Mouse (Mus musculus): ENCODE measurements around the gene Fbxw2. TPM values are rescaled to one million over a fixed set of nuclear protein-coding genes. Genes with fewer than 3 reads are reported as not detected.
"Not testable (repeated sequence)": the region's sequence is repeated elsewhere in the genome, so short reads cannot be mapped to it uniquely, and the experiment has no call there.

Gene Fbxw2
- polyA plus RNA-seq, 1 experiment from 2014 or later, result 74.5 TPM

DNA sequence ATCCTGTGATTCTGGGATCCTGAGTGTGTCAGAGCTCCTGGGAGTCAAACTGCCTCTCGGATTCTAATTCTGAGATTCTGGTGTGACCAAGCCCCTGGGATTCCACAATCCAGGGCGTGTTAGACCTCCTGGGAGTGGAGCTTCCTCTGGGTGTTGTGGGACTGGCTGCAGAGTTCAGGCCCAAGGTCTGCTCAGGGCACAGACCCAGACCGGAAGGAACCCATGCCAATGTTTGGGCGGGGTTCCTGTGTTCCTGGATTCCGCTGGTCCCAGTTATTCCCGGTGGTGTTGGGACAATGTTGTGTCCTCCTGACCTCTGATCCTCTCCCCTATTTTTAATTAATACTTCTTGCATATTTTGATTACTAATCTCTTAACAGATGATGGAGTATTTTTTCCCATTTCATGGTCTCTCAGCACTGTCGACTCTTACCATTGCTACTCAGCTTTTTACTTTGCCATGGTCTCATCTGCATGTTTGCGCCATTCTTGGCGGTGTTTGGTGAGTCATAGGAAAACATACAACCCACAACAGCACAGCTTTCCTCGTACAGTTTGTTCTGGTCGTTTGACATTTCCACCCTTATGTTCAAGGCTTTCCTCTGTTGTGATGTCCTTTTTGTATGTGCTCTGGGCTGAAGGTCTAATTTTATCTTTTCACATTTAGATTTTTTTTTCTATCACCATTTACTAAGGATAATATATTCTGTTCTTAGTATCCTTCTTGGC lies 17.3 kb upstream of the Fbxw2 start:
- H3K9ac ChIP-seq (ENCODE audit: low read length), result no peak overlapping the region

GRCm38 (mm10) chr2:34841706-34842105 lies 15.6 kb upstream of the Fbxw2 start:
- H3K27ac ChIP-seq (ENCODE audit: low read length), result no peak overlapping the region
- WGBS, result 87% methylated on average over 8 of the region's 8 CpGs

More for the DNA sequence above, 17.3 kb upstream of the Fbxw2 start:
- H3K4me3 ChIP-seq (replicated peaks; ENCODE audit: low read length), result no peak overlapping the region
- no peaks in the 10 kb centered on the region for H3K27me3 ChIP-seq (ENCODE audit: control insufficient read depth, insufficient read depth, low read length)
- no peak overlapping the region for H3K27ac ChIP-seq (ENCODE audit: low read length)
- H3K36me3 ChIP-seq (ENCODE audit: control insufficient read depth, insufficient read depth, low read length), result no peaks in the 10 kb centered on the region
- WGBS, result 78% methylated on average over 11 of the region's 11 CpGs
- H3K9me3 ChIP-seq (replicated peaks; ENCODE audit: control insufficient read depth, low read length), result no peaks in the 10 kb centered on the region
- no peak for ATAC-seq (ENCODE audit: insufficient read depth, low FRiP score)
- H3K4me2 ChIP-seq (ENCODE audit: low read depth, low read length), result no peak overlapping the region
- H3K4me1 ChIP-seq (ENCODE audit: control insufficient read depth, insufficient read depth, low read length), result no peaks in the 10 kb centered on the region

DNA sequence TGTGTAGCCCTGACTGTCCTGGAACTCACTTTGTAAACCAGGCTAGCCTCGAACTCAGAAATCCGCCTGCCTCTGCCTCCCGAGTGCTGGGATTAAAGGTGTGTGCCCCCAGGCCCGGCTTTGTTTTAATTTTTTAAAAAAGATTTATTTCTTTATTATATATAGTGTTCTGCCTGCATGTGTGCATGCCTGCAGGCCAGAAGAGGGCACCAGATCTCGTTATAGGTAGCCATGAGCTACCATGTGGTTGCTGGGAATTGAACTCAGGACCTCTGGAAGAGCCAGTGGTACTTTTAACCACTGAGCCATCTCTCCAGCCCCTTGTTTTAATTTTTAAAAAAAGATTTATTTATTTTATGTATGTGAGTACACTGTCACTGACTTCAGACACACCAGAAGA lies 14.0 kb upstream of the Fbxw2 start:
- not testable (repeated sequence) for H3K9me3 ChIP-seq (replicated peaks; ENCODE audit: control insufficient read depth, low read length); H3K27me3 ChIP-seq (ENCODE audit: control insufficient read depth, insufficient read depth, low read length); H3K36me3 ChIP-seq (ENCODE audit: control insufficient read depth, insufficient read depth, low read length); ATAC-seq (ENCODE audit: insufficient read depth, low FRiP score); H3K27ac ChIP-seq (ENCODE audit: low read length); H3K9ac ChIP-seq (ENCODE audit: low read length); H3K4me1 ChIP-seq (ENCODE audit: control insufficient read depth, insufficient read depth, low read length); H3K4me3 ChIP-seq (replicated peaks; ENCODE audit: low read length); H3K4me2 ChIP-seq (ENCODE audit: low read depth, low read length)
- WGBS, result 76% methylated on average over 5 of the region's 5 CpGs

More at GRCm38 (mm10) chr2:34841706-34842105, 15.6 kb upstream of the Fbxw2 start:
- no peaks in the 10 kb centered on the region for H3K9me3 ChIP-seq (replicated peaks; ENCODE audit: control insufficient read depth, low read length)
- no peaks in the 10 kb centered on the region for H3K4me1 ChIP-seq (ENCODE audit: control insufficient read depth, insufficient read depth, low read length)
- H3K9ac ChIP-seq (ENCODE audit: low read length), result no peak overlapping the region
- ATAC-seq (ENCODE audit: insufficient read depth, low FRiP score), result no peak
- H3K27me3 ChIP-seq (ENCODE audit: control insufficient read depth, insufficient read depth, low read length), result no peaks in the 10 kb centered on the region
- no peak overlapping the region for H3K4me3 ChIP-seq (replicated peaks; ENCODE audit: low read length)
- no peak overlapping the region for H3K4me2 ChIP-seq (ENCODE audit: low read depth, low read length)
- no peaks in the 10 kb centered on the region for H3K36me3 ChIP-seq (ENCODE audit: control insufficient read depth, insufficient read depth, low read length)

DNA sequence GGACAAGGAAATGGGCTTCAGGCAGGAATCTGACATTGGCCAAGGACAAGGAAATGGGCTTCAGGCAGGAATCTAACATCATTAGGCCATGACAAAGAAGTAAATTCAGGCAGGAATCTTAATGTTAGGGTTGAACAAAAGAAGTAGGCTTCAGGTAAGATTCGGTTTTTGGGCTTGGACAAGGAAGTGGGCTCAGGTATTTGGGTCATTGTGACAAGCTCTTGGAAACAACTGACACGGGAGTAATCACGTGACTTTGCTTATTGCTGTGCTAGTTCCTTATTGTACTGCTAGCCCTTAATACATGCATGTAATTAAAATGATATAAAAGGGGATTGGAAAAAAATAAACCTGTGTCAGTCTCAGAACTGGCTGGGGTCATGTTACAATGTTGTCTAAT lies 9.6 kb upstream of the Fbxw2 start:
- Histone ChIP-seq H3K36me3 (ENCODE audit: control insufficient read depth, insufficient read depth, low read length) (no peaks in the 10 kb centered on the region), H3K4me2 (ENCODE audit: low read depth, low read length) (no peak overlapping the region), H3K4me3 (replicated peaks; ENCODE audit: low read length) (no peak overlapping the region), H3K9ac (ENCODE audit: low read length) (no peak overlapping the region), H3K9me3 (replicated peaks; ENCODE audit: control insufficient read depth, low read length) (no peaks in the 10 kb centered on the region), H3K4me1 (ENCODE audit: control insufficient read depth, insufficient read depth, low read length) (no peaks in the 10 kb centered on the region), H3K27me3 (ENCODE audit: control insufficient read depth, insufficient read depth, low read length) (no peaks in the 10 kb centered on the region), H3K27ac (ENCODE audit: low read length) (no peak overlapping the region)
- no peak for ATAC-seq (ENCODE audit: insufficient read depth, low FRiP score)
- 73% methylated on average over 3 of the region's 3 CpGs for WGBS

- WGBS, result 83% methylated on average over 17 of the region's 17 CpGs
- Histone ChIP-seq H3K4me3 (replicated peaks; ENCODE audit: low read length) (no peak overlapping the region), H3K9me3 (replicated peaks; ENCODE audit: control insufficient read depth, low read length) (no peaks in the 10 kb centered on the region), H3K4me2 (ENCODE audit: low read depth, low read length) (no peak overlapping the region), H3K36me3 (ENCODE audit: control insufficient read depth, insufficient read depth, low read length) (no peaks in the 10 kb centered on the region), H3K4me1 (ENCODE audit: control insufficient read depth, insufficient read depth, low read length) (no peaks in the 10 kb centered on the region), H3K27me3 (ENCODE audit: control insufficient read depth, insufficient read depth, low read length) (no peaks in the 10 kb centered on the region), H3K9ac (ENCODE audit: low read length) (no peak overlapping the region), H3K27ac (ENCODE audit: low read length) (no peak overlapping the region)
- no peak for ATAC-seq (ENCODE audit: insufficient read depth, low FRiP score)
These were observed 7.5 kb upstream of the Fbxw2 start for GRCm38 (mm10) chr2:34833624-34834023.

DNA sequence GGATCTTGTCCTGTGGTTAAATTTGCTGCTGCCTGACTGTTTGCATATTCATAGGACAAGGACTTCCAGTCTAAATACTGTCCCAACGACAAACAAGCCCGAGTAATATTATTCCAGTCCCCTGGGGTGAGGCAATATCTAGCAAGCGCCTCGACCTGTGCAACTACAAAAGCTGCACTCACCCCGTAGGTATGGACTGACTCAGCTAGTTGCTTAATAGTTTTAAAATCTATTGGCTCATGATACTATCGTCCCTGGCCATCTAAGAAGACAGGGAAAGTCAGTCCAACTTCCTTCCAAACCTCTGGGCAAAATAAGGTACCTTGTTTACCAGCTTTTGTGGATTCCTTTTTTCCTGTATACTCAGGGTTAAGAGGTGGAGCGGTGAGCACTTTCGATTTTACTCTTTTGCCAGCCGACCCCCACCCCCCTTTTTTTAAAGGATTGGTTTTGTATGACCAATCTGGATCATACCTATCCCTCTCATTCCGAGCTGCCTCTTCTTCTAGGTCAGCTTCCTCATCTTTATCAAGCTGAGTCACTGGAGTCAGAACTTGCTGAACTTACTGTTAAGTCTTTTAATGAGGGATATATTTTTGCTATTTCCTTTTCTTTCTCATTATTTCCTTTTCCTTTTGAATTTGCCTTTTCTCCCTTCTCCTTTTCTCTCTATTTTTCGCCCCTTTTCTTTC lies 6.8 kb upstream of the Fbxw2 start, which contains the start of gene Gm34653:
TSS of gene Gm34653 (plus strand) at position 242 of the 692 bp plus-strand sequence.
- ATAC-seq (ENCODE audit: insufficient read depth, low FRiP score); H3K9ac ChIP-seq (ENCODE audit: low read length); H3K4me1 ChIP-seq (ENCODE audit: control insufficient read depth, insufficient read depth, low read length); H3K4me2 ChIP-seq (ENCODE audit: low read depth, low read length); H3K27ac ChIP-seq (ENCODE audit: low read length); H3K27me3 ChIP-seq (ENCODE audit: control insufficient read depth, insufficient read depth, low read length); H3K9me3 ChIP-seq (replicated peaks; ENCODE audit: control insufficient read depth, low read length); H3K4me3 ChIP-seq (replicated peaks; ENCODE audit: low read length); H3K36me3 ChIP-seq (ENCODE audit: control insufficient read depth, insufficient read depth, low read length): not testable (repeated sequence)
- 70% methylated on average over 11 of the region's 11 CpGs for WGBS

- WGBS, result 94% methylated on average over 17 of the region's 17 CpGs
- H3K4me2 ChIP-seq (ENCODE audit: low read depth, low read length); H3K27me3 ChIP-seq (ENCODE audit: control insufficient read depth, insufficient read depth, low read length); H3K36me3 ChIP-seq (ENCODE audit: control insufficient read depth, insufficient read depth, low read length); H3K27ac ChIP-seq (ENCODE audit: low read length); H3K9me3 ChIP-seq (replicated peaks; ENCODE audit: control insufficient read depth, low read length); H3K9ac ChIP-seq (ENCODE audit: low read length); H3K4me3 ChIP-seq (replicated peaks; ENCODE audit: low read length); ATAC-seq (ENCODE audit: insufficient read depth, low FRiP score); H3K4me1 ChIP-seq (ENCODE audit: control insufficient read depth, insufficient read depth, low read length): not testable (repeated sequence)
These were observed 4.0 kb upstream of the Fbxw2 start for GRCm38 (mm10) chr2:34830066-34830465.

DNA sequence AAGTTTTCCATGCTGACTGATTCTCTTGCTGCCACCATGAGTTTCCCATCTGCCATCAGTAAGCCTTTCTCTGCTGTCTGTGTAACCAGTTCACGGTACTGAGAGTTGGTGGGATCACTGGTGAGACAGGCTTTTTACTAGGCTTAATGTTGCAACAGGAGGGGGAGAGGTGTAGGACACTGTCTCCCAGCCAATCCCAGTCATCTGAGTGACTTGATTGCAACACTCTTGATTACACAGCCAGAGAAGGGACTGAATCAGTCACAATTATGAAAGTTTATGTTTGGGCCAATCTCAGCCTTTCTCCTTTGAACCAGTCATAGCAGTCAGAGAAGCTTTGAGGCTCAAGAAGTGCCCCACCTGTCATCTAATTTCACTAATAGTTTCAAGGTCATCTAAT lies 1.9 kb upstream of the Fbxw2 start:
- Histone ChIP-seq H3K4me2 (ENCODE audit: low read depth, low read length) (no peak overlapping the region), H3K36me3 (ENCODE audit: control insufficient read depth, insufficient read depth, low read length) (no peaks in the 10 kb centered on the region), H3K27ac (ENCODE audit: low read length) (no peak overlapping the region), H3K9me3 (replicated peaks; ENCODE audit: control insufficient read depth, low read length) (no peaks in the 10 kb centered on the region), H3K27me3 (ENCODE audit: control insufficient read depth, insufficient read depth, low read length) (no peaks in the 10 kb centered on the region), H3K4me1 (ENCODE audit: control insufficient read depth, insufficient read depth, low read length) (peaks cover 10% of the 10 kb centered on the region), H3K4me3 (replicated peaks; ENCODE audit: low read length) (no peak overlapping the region), H3K9ac (ENCODE audit: low read length) (no peak overlapping the region)
- WGBS, result 73% methylated on average over 1 of the region's 1 CpGs
- ATAC-seq (ENCODE audit: insufficient read depth, low FRiP score), result no peak

- no peak overlapping the region for H3K9ac ChIP-seq (ENCODE audit: low read length)
- H3K27me3 ChIP-seq (ENCODE audit: control insufficient read depth, insufficient read depth, low read length), result no peaks in the 10 kb centered on the region
- WGBS, result 87% methylated on average over 4 of the region's 4 CpGs
- H3K4me3 ChIP-seq (replicated peaks; ENCODE audit: low read length), result no peak overlapping the region
- H3K36me3 ChIP-seq (ENCODE audit: control insufficient read depth, insufficient read depth, low read length), result no peaks in the 10 kb centered on the region
- no peak for ATAC-seq (ENCODE audit: insufficient read depth, low FRiP score)
- H3K4me1 ChIP-seq (ENCODE audit: control insufficient read depth, insufficient read depth, low read length), result peaks cover 10% of the 10 kb centered on the region
- no peak overlapping the region for H3K27ac ChIP-seq (ENCODE audit: low read length)
- H3K9me3 ChIP-seq (replicated peaks; ENCODE audit: control insufficient read depth, low read length), result no peaks in the 10 kb centered on the region
- no peak overlapping the region for H3K4me2 ChIP-seq (ENCODE audit: low read depth, low read length)
These were observed 1.5 kb upstream of the Fbxw2 start for GRCm38 (mm10) chr2:34827591-34827990.

Data from stomach, embryonic 16.5 days (tissue).